Comparison of ENCODE assay signal across 25 mouse cellular contexts in the genomic region with DNA sequence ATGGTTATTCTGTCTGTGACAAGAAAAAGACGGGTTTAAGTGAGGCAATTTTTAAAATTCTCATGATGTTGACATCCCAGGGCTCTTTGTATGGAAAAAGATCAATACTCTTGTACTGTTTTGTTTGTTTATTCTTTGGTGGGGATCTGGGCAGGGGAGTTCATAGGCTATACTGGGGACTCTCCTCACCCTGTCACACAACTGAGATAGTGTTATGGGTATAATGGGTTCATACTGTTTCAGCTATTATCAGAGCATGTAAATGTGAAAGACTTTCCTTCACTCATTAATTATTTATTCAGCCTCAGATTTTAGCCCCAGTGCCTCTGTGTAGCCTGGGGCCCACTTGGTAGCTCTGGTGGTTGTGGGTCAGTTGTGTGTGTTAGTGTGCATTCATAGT.
"Had no signal": no experiment of that assay in that cellular context is flagged by ENCODE, and none has a peak within 500 bp of the region (broad histone marks: within the 10 kb centered on the region; RNA-seq: fewer than 3 reads in every experiment).

No protein-coding gene starts in this region.

- ATAC-seq: forebrain, postnatal 0 days; hindbrain, postnatal 0 days; intestine, embryonic 16.5 days had no signal

- H3K4me1 ChIP-seq: limb, embryonic 13.5 days had no signal

- H3K27me3 ChIP-seq: heart, embryonic 13.5 days; heart, embryonic 15.5 days; hindbrain, embryonic 13.5 days; hindbrain, embryonic 15.5 days; kidney, embryonic 15.5 days; limb, embryonic 13.5 days; limb, embryonic 15.5 days had no signal

- H3K4me2 ChIP-seq: heart, embryonic 13.5 days; heart, embryonic 15.5 days; hindbrain, embryonic 13.5 days; hindbrain, embryonic 15.5 days; kidney, embryonic 15.5 days; limb, embryonic 13.5 days; limb, embryonic 15.5 days had no signal

- DNase-seq: forebrain, postnatal 0 days; gastrocnemius, postnatal 14 days; gastrocnemius, postnatal 36 days; heart, adult 18-20 months; heart, postnatal 14 days; heart, postnatal 36 days; kidney, adult 11 months; kidney, adult 2 months; kidney, adult 9 months; kidney, postnatal 14 days; kidney, postnatal 36 days; layer of hippocampus, adult 9-11 months; layer of hippocampus, postnatal 36 days; left cerebral cortex, postnatal 4 days had no signal

- H3K36me3 ChIP-seq: heart, embryonic 15.5 days; hindbrain, embryonic 13.5 days; hindbrain, embryonic 15.5 days had no signal

- H3K9ac ChIP-seq: forebrain, postnatal 0 days; heart, embryonic 13.5 days; heart, embryonic 15.5 days; hindbrain, embryonic 13.5 days; hindbrain, embryonic 15.5 days; kidney, embryonic 15.5 days; limb, embryonic 13.5 days; limb, embryonic 15.5 days had no signal

- H3K27ac ChIP-seq: heart, embryonic 10.5 days; heart, embryonic 13.5 days; heart, embryonic 15.5 days; hindbrain, embryonic 13.5 days; hindbrain, embryonic 15.5 days; hindbrain, postnatal 0 days; kidney, embryonic 15.5 days; kidney, postnatal 0 days; limb, embryonic 13.5 days; limb, embryonic 15.5 days had no signal

- H3K4me3 ChIP-seq: heart, embryonic 10.5 days; heart, embryonic 13.5 days; heart, embryonic 15.5 days; hindbrain, embryonic 13.5 days; hindbrain, embryonic 15.5 days; kidney, embryonic 15.5 days; limb, embryonic 13.5 days; limb, embryonic 15.5 days had no signal

- H3K9me3 ChIP-seq: heart, embryonic 10.5 days; heart, embryonic 13.5 days; heart, embryonic 15.5 days; hindbrain, embryonic 13.5 days; hindbrain, embryonic 15.5 days; kidney, embryonic 15.5 days; limb, embryonic 13.5 days; limb, embryonic 15.5 days had no signal
